Mouse (Mus musculus): ENCODE results near the gene Tas2r108.
A peak's percentile ranks its signal among the peaks of the same experiment; 100 is the strongest.

Tas2r108 gene

DNA sequence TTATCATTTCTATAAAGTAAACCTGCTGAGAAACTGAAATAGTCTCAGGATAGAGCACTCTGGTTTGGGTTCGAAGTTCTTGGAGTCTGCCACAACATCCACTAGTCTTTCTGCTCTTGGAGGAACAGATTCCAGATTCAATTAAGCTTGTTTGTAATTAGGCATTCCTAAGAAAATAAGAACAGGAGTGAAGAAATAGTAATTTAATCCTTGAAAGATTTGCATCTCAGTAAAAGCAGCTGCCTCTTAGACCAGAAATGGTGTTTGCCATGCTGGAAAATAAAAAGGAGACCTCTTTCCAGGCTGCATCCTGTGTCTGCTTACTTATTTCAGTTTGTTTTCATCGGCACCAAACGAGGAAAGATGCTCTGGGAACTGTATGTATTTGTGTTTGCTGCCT lies at the start of gene Tas2r108:
Tas2r108 (plus strand) TSS at position 301 of the 400 bp plus-strand sequence.
- DNase-seq (ENCODE audit: low spot score in 2 of 2), result no peak

DNA sequence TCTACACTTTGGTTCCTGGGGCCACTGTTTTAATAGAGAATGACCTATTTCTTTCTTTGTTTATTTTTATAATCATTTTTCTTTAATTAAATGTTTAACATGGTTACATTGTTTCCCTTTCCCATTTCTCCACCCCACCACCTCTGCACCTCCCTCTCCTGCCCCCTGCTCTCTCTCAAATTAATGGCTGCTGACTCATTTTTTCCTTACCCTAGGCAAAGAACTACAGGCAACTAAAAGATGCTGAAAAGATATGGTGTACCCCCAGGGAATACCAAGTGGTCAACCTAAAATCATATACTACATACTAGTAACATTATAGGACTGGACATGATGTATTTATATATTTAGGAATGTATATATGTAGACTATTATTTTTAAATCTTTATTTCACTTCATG lies 44.7 kb upstream of the Tas2r108 start:
- no peak for DNase-seq (ENCODE audit: low spot score in 2 of 2)

DNA sequence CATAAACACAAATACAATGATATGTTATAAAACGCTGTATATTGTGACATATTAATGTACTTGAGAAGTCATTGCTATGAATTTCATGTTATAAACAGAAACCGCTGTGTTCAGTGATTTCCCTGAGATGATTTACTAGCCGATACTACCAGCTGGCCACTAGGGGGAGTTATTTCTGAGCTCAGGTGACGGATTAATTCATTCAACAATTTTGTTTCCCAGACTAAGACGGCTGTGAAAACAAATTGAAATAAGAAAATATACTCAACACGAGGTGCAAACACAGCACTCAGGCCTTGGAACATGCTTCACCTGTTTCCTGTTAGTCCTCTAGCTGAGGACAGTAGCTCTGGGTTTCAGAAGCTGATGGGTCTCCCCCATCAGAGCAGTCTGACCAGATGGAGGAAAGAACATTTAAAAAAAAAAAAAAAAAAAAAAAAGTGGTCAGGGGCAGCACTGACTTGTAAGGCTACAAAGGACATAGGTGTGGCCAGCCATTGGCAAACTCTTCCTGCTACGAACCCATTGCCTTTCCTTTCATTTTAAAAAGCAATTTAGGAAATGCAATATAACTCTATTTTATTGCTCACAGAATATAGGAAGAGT lies 38.8 kb upstream of the Tas2r108 start:
- no peak for DNase-seq (ENCODE audit: low spot score in 2 of 2)

DNA sequence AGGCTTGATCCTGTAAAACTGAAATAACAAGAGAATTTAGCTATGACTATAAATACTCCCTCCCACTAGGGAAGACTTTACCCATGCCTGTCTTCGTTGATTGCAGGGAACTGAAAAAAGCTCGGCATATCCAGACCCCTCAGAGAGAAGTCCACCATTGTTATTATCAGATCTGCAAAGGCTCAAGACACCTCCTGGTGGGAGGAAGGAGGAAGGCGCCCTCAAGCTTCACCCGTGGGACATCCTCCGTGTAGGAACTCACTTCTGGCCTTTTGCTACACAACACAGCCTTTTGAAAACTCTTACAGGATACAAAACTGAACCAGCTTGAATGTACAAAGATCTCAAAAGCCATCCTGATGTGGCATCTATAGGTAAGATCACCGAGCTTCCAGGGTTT lies 27.6 kb upstream of the Tas2r108 start:
- DNase-seq (ENCODE audit: low spot score in 2 of 2), result no peak

DNA sequence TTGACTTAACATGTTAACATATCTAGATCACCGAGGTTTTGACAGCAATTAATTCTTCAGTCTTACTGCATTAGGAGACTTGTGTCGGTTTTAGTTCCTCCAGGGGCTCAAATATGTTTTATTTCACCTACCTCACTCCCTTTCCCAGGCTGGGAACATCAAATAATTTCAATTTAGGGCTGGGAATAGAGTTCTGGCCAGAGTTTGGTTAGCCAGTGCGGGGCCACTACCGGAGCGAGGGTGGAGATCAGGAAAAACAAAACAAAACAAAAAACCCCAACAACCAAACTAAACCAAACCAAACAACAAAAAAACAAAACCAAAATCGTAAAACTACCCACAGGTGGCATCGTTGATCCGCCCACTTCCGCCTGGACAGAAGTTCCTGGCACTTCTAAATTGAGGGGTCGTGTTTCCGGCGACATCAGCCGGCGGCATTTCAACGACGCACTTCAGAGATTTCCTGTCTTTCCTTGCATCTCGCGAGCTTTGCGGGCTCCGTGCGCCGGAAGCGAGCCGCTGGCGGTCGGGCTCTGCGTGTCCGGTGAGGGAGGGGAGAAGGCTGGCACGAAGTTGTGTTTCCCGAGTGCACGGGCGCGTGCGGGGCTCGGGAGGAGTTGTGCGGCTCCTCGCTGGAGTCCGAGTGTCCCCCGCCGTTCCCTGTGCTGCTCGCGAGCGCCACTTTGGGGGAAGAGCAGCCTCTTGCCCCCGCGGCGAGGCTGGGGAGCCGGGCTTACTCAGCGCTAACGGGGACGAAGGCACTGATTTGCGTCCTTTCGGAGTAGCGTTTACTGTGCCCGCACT lies 22.2 kb upstream of the Tas2r108 start, which contains the start of gene Ssbp1:
Ssbp1 (plus strand) TSS at position 437 of the 804 bp plus-strand sequence.
- DNase-seq (ENCODE audit: low spot score in 2 of 2), result peak; percentile 86 to 92

DNA sequence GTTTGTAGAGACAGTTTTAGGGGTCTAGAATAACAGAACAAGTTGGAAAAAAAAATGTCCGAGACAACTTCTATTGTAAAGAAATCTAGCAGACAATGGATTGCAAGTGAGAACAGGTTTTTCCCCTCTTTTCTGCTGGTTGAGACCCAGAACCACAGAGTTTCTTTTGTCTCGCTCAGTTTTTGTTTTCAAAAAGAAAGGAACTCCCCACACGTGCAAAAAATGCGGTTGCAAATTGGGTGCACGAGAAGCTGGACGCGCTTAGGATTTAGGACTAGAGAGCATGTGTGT lies 21.7 kb upstream of the Tas2r108 start:
- no peak for DNase-seq (ENCODE audit: low spot score in 2 of 2)

DNA sequence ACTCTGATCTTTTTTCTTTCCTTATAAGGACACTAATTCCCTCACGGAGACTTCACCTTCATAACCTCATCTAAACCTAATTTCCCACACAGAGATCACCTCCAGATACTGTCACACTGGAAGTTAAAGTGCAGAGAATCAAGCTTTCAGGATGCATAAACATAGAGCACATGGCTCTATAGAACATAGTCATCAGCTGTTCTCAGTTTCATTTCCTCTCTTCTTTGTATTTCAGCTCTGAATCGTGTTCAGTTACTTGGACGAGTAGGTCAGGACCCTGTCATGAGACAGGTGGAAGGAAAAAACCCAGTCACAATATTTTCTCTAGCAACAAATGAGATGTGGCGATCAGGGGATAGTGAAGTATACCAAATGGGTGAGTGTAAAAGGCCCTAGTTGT lies 17.2 kb upstream of the Tas2r108 start:
- DNase-seq (ENCODE audit: low spot score in 2 of 2), result no peak

DNA sequence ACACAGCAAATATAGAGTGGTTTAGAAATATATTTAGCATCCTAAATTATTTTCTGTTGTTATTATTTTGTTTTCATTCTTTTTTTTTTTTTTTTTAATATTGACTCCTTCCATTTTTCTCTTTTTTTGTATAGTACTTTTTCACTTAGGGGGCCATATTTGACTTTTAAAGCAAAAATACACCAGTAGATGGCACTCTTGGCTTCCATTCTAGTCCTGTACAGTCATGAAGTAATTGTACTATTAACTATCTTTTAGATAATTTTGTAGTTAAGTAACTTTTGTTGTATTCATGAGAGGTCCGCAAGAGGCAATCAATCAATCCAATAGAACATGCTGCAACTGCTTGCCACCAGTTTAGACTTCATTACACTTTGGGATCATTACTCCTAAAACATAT lies 13.6 kb upstream of the Tas2r108 start:
- no peak for DNase-seq (ENCODE audit: low spot score in 2 of 2)

DNA sequence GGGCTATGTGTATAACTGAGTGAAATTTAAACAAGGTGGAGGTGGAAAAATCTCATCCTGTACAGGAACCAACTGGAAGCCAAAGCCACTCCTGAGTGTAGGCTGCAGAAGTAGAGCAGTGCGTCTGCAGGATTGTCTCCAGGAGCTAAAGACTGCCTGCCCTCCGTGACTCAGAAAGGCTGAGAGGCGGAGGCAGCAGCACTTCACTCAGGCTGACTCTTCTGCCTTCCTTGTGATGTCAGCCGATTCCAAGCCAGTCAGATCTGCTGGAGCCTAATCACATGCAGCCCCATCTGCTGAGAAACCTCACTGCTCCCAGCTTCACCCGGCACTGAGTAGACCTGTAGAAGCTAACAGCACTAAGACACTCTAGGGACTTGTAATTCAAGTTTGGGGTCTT lies 11.0 kb upstream of the Tas2r108 start:
- DNase-seq (ENCODE audit: low spot score in 2 of 2), result no peak

DNA sequence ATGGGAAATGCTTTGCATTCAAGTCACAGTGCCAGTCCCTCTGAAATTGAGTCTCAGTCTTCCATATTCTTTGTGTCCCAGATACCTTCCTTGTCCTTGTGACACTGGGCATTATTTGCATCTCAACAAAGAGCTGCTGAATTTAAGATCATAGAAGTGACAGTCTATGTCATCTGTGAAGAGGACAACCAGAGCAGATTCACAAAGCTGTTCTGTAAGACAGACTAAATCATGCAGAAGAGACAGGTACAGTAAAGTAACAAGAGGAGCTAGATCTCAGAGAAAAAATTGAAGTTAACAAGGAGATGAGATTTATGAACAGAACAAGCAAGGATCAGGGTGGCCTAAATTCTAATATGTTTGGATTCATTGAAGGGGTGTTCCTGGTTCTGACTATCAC lies 2.4 kb upstream of the Tas2r108 start, which contains the start of gene Tas2r137:
Tas2r137 (plus strand) TSS at position 301 of the 400 bp plus-strand sequence.
- DNase-seq (ENCODE audit: low spot score in 2 of 2), result no peak

DNA sequence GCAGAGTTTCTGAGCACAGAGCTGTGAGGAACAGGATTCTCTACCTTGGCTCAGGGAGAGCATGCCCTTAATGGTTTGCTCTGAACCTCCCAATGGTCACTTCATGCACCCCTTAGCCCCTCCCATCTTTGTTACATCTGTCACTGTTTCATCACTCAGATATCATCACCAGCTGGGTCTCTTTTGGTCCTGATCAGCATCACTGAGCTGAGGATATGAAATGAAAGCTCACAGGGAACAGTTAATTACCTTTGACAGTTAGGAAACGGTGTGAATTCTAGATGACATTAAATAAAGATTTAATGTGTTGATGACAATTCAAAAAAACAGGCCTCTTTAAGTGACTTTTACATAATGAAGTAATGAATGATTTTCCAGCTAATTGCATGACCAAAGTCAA lies 26.1 kb downstream of the Tas2r108 start, which contains the start of gene Prss37:
Prss37 (minus strand) TSS at position 101 of the 400 bp plus-strand sequence.
- DNase-seq (ENCODE audit: low spot score in 2 of 2), result no peak

All from heart, adult 9 months (tissue).